Mouse (Mus musculus) skeletal muscle tissue, adult 2 months (tissue): ENCODE data around the gene Garem2.

Experiments used
- DNase-seq: peaks from one replicate; pipeline ENCODE4 v3.0.0-alpha.2; 2012; ENCODE audit warnings: low read depth, low spot score

The Garem2 gene

DNA sequence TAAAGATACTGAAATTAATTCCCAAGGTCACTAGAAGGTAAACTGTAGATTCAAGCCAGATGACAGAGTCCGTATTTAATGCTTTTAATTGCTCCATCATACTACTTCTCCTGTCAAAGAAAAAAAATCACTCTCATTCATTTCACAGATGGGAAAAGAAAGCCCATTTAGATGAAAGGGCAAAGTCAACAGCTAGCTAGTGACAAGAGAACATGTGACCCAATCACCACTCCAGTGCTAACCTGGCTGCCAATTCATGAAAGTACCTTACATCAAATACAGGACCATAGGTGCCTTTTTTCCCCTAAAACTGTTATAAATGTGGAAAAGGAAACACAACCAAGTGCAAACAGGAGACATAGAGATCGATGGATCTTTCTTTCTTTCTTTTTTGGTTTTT, 48.3 kb downstream of the Garem2 start:
- no peak for DNase-seq

DNA sequence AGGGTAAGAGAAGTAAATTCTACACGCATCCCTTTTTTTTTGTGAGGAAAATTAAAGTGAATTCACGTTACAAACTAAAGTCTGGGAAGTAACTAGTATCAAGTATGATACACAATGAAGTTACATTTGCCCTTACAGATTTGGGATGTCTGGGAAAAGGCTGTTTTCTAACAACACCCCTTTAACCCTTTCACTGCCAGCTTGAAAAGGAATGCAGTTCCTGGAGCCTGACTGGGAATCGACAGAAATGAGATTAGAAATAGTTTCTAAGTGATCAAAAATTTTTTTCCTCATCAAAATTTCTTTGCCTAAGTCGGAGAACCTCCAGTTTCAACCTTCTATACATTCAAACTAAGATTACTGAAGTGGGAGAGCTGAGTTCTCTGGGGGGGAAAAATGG, 49.1 kb downstream of the Garem2 start:
- DNase-seq = no peak

DNA sequence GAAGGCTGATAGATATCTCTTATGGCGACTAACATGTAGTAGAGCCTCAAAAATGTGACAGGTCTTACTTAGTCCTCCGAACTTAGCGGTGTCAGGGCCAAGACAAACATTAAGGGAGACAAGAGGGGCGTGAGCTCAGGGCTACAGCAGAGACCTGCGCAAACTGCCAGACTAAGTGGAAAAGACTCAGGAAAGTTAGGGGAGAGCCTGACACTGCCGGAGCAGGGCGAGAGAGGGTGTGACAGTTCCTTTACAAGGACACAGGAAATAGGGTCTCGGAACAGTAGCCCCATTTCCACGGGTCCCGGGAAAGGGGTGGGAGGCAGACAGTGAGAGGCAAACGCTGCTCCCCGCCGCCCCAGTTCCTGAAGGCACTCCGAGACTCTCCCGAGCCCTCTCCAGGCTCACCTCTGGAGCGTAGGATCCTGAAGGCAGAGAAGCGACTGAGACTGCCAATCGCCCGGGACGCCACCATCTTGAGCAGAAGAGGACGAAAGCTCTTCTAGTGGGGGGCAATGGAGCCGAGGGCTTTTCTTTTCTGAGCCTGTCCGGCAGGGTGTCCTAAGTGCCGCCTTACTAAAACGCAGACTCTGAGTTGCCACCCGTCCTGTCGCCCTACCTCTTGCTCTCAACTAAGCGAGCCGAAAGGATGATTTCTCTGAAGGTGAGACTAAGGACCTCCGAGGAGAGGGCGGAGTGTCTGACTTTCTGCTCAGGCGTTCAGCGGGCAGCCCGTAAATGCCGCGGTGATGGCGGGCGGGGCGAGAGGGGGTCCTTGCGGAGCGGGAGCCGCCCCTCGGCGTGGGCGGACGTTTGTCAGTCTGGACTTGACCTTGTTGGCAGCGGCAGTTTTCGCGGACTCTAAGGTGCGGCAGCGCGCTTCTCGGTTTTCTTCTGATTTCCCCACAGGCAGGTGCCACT, 49.8 kb downstream of the Garem2 start, which contains the start of the genes Hadha and Hadhb:
TSS of gene Hadha (minus strand) at position 689 of the 921 bp plus-strand sequence.
TSS of gene Hadhb (plus strand) at position 775 of the 921 bp plus-strand sequence.
- DNase-seq = peak; percentile 90

DNA sequence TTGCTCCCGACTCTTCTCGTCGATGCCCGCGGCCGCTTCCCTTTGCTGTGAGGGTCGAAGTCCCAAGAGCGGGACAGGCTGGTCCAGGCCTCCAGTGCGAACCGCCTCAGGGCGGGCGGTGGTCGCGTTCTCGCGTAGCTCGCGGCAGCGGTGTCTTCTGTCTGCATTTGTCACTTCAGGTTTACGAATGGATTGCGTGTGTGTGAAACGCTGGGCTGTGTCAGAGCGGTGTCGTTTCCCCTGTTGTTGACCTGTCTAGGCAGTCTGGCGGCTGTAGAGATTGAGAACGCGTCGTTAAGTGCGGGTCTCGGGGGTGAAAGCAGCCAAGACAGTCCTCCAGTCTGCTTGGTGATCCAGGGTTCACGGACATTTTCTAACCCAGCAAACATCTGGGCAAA, 50.4 kb downstream of the Garem2 start:
- no peak for DNase-seq

DNA sequence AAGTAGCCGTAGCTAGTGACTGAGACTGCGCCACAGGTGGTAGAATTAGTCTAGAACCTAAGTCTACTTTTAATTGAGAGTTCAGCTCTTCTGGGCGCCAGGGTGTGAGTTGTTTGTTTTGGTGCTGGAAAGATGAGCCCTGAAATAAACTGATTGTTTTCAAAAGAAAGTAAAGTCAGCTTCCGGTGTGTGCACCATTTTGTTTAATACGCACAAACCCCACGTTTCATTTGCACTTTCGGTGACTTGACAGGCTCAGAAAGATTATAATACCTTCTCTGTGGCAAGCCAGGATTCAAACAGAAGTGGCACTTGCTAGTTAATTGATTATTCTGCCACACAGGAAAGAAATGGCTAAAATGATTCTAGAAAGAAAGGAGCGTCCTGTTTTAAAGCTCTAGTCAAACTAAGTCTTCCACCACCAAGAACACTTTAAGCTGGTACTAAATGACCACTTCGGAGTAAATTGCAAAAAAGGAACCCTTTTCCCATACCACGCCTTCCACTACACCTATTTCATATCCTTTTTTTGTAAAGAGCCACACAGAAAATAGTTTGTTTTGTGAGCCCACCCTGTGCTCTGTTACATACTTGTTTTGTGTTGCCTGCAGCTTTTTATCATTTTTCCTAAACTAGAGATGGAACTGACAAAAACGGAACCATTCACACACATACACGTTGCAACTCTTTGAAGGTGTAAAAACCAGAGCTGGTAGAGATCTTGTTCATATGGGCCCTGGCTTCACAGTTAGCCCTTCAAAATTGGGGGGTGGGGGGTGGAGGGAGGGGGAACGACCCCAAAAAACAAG, 51.1 kb downstream of the Garem2 start:
- no peak for DNase-seq

DNA sequence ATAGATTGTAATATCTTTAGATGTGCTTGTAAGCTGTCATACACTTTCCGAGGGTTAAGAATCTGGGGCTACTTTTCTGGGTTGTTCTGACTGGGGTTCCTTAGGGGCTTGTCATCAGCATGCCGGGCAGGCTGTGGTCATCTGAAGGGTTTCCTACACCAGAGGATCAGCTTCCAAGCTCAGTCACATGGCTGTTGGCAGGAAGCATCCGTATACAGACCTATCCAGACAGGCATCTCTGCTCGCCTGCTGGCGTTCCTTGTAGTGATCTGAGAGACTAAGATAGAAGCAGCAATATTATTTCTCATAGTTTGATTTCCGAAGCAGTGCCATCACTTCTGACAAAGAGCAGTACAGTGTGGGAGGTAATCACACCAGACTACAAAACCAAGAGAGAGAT, 54.6 kb downstream of the Garem2 start:
- peak; percentile 70 for DNase-seq

DNA sequence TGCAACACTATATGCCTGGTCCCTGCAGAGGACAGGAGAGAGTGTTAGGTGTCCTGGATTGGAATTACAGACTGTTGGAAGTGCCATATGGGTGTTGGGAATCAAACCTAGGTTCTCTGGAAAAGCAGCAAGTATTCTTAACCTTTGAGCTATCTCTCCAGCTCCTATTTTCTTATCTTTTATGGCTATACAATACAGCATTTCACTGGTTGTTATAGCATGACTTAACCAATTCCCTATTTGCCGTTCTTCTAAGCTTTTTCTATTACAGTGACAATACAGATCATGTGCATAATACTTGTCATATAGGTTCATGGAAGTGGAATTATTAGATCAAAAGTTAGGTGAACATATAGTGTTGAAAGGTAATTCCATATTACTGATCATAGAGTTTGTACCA, 56.9 kb downstream of the Garem2 start:
- DNase-seq = no peak

DNA sequence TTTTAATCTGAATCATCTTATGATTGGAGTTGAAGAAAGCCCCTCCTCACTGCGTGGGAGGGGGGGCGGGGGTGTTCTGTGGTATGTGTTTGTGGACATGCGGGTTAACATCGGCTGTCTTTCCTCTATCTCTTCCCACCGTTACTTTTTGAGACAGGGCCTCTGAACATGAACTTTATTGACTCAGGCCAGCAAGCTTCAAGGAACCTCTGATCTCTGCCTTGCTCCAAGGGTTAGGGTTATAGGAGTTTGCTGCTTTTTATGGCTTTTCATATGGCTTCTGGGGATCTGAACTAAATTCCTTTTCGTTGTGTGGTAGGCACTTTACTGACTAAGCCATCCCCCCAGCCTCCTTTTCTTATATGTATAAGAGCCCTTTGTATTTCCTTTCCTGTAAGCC, 57.4 kb downstream of the Garem2 start:
- DNase-seq = no peak

DNA sequence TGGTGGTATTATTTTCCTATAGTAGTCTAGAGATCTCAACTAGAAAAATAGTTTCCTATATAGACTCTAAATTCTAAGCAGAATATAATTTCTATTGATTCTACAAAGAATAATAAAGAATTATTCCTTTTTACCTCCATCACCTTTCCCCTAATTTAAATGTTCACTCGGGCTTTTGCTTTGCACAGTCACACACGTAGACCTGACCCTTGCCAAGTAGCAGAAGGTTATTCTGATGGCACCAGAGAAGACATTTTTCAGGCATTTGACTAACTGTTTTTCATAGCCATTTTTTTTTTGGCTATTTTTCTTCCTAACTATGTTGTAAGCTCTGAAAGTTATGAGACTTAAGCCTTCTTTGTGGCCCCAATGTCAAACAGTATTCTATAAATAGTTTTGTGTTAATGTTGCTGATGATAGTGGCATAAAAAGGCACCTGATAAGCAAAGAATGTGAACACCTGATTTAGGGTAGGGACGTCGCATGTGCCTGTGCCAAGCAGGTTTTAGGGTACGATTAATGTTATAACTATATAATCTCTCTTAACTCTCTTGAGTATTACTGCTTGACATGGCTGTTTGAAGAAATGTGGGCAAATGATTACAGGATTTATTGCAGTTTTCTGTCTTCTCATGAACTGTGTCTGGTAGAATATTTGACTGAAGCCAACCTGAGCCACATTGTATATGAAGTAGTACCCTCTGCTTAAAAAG, 60.4 kb downstream of the Garem2 start:
- no peak for DNase-seq
